Mouse (Mus musculus): ENCODE results near the gene C6. TPM values are rescaled to one million over a fixed set of nuclear protein-coding genes. Genes with fewer than 3 reads are reported as not detected.

Gene C6
- total and polyA plus RNA-seq, 3 experiments, result 0.05 TPM; not detected in 2

DNA sequence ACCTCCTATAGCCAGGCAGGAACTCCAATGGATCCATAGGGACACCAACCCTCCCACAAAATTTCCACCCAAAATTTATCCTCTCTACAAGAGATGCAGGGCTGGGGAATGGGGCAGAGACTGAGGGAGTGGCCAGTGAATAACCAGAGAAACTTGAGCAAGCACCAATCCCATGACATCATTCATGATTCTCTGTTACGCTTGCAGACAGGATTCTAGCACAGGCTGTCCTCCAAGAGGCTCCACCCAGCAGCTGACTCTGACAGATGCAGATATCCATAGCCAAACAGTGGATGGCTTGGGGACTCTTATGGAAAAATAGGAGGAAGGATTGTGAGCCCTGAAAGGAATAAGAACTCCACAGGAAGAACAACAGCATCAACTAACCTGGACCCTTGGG lies 94.2 kb downstream of the C6 start:
- Histone ChIP-seq H3K4me1 (ENCODE audit: insufficient read depth, low read depth, low read length) (peaks cover 6% of the 10 kb centered on the region), H3K27me3 (ENCODE audit: insufficient read depth, low read length) (no peaks in the 10 kb centered on the region), H3K4me3 (ENCODE audit: low read depth, low read length) (no peak overlapping the region), H3K9me3 (replicated peaks) (no peaks in the 10 kb centered on the region), H3K36me3 (replicated peaks) (no peaks in the 10 kb centered on the region)
- ATAC-seq (ENCODE audit: extremely low read depth, insufficient number of reproducible peaks, low FRiP score, poor library complexity, severe bottlenecking) (no peak), DNase-seq (ENCODE audit: low spot score) (no peak)
- TF ChIP-seq GATA2 (IDR thresholded peaks at IDR 0.05; ENCODE audit: borderline replicate concordance, low read depth, low read length) (no peak), TAL1 (conservative IDR thresholded peaks at IDR 0.05; ENCODE audit: low read depth, low read length) (no peak), CTCF (IDR thresholded peaks at IDR 0.05; ENCODE audit: low read depth, low read length) (no peak), GATA1 (IDR thresholded peaks at IDR 0.05; ENCODE audit: borderline replicate concordance, low read length) (no peak), POLR2AphosphoS5 (IDR thresholded peaks at IDR 0.05; ENCODE audit: insufficient replicate concordance, low read depth, low read length) (no peak)

DNA sequence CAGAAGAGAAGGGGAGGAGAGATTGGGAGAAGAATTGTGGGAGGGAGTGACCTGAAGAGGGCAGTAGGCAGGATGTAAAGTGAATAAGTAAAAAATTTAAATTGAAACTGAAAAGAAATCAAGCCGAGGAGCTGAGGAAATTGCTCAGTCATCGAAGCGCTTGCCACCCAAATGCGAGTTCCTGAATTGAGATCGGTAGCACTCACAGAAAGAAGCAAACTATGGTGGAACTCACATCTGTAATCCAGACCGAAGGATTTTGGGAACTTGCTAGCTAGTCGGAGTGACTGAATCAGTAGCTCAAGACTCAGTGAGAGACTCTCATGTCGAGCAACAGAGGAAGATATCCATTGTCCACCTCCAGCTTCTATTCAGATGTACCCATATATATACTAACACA lies 94.8 kb downstream of the C6 start:
- DNase-seq (ENCODE audit: low spot score) (no peak), ATAC-seq (ENCODE audit: extremely low read depth, insufficient number of reproducible peaks, low FRiP score, poor library complexity, severe bottlenecking) (no peak)
- no peaks in the 10 kb centered on the region for H3K27me3 ChIP-seq (ENCODE audit: insufficient read depth, low read length)
- H3K36me3 ChIP-seq (replicated peaks), result no peaks in the 10 kb centered on the region
- no peak overlapping the region for H3K4me3 ChIP-seq (ENCODE audit: low read depth, low read length)
- peaks cover 3% of the 10 kb centered on the region; the same call in 1 of the 2 replicates for H3K4me1 ChIP-seq (ENCODE audit: insufficient read depth, low read depth, low read length)
- TF ChIP-seq POLR2AphosphoS5 (IDR thresholded peaks at IDR 0.05; ENCODE audit: insufficient replicate concordance, low read depth, low read length) (no peak), TAL1 (conservative IDR thresholded peaks at IDR 0.05; ENCODE audit: low read depth, low read length) (no peak), CTCF (IDR thresholded peaks at IDR 0.05; ENCODE audit: low read depth, low read length) (no peak), GATA2 (IDR thresholded peaks at IDR 0.05; ENCODE audit: borderline replicate concordance, low read depth, low read length) (no peak), GATA1 (IDR thresholded peaks at IDR 0.05; ENCODE audit: borderline replicate concordance, low read length) (no peak)
- H3K9me3 ChIP-seq (replicated peaks), result no peaks in the 10 kb centered on the region

DNA sequence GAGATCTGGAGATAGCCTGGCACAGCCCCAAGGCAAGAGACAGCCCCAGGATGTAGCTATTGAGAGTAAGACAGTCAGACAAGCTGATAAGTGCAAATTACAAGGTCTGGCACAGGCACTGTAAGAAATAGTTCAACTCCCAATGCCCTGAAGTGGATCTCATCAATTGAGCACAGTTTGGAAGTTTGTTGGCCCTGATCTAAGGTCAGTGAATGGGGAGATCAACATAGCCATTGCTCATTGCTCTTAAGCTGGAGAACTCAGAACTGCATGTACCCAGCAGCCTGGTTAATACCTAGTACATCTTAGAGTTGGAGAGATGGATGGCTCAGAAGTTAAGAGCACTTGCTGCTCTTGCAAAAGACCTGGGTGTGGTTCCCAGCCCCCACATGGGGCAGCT lies 100.8 kb downstream of the C6 start:
- no peaks in the 10 kb centered on the region for H3K36me3 ChIP-seq (replicated peaks)
- TF ChIP-seq TAL1 (conservative IDR thresholded peaks at IDR 0.05; ENCODE audit: low read depth, low read length) (no peak), POLR2AphosphoS5 (IDR thresholded peaks at IDR 0.05; ENCODE audit: insufficient replicate concordance, low read depth, low read length) (no peak), CTCF (IDR thresholded peaks at IDR 0.05; ENCODE audit: low read depth, low read length) (no peak), GATA1 (IDR thresholded peaks at IDR 0.05; ENCODE audit: borderline replicate concordance, low read length) (no peak), GATA2 (IDR thresholded peaks at IDR 0.05; ENCODE audit: borderline replicate concordance, low read depth, low read length) (no peak)

DNA sequence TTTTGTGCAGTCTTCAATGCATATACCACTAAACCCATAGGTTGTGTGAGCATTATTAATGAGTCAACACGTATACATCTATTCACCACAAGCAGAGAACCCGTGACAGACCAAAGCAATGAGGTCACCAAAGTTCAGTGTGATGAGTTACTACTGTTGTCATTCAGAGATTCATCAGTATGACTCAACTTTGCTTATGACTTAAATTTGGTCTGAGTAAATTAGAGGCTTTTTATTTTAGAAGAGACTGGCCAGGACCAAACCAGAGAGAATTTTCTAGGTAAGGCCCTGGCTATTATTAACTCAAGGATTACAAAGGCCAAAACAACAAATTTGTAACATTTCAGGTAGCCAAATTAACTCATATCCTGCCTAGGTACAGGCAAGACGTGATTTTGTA lies 109.4 kb downstream of the C6 start:
- no peaks in the 10 kb centered on the region for H3K4me1 ChIP-seq (ENCODE audit: insufficient read depth, low read depth, low read length)
- H3K4me3 ChIP-seq (ENCODE audit: low read depth, low read length), result no peak overlapping the region
- no peaks in the 10 kb centered on the region for H3K9me3 ChIP-seq (replicated peaks)
- H3K36me3 ChIP-seq (replicated peaks), result no peaks in the 10 kb centered on the region
- TF ChIP-seq GATA2 (IDR thresholded peaks at IDR 0.05; ENCODE audit: borderline replicate concordance, low read depth, low read length), result no peak
- TF ChIP-seq GATA1 (IDR thresholded peaks at IDR 0.05; ENCODE audit: borderline replicate concordance, low read length), result no peak
- no peak for DNase-seq (ENCODE audit: low spot score)
- no peak for ATAC-seq (ENCODE audit: extremely low read depth, insufficient number of reproducible peaks, low FRiP score, poor library complexity, severe bottlenecking)
- no peaks in the 10 kb centered on the region for H3K27me3 ChIP-seq (ENCODE audit: insufficient read depth, low read length)

More for the DNA sequence above, 100.8 kb downstream of the C6 start:
- no peak for DNase-seq (ENCODE audit: low spot score)
- no peak for ATAC-seq (ENCODE audit: extremely low read depth, insufficient number of reproducible peaks, low FRiP score, poor library complexity, severe bottlenecking)
- no peaks in the 10 kb centered on the region for H3K9me3 ChIP-seq (replicated peaks)
- no peak overlapping the region for H3K4me3 ChIP-seq (ENCODE audit: low read depth, low read length)
- H3K4me1 ChIP-seq (ENCODE audit: insufficient read depth, low read depth, low read length), result 0 out of 2 replicates have a peak, but pooled peaks cover 4% of the 10 kb centered on the region
- H3K27me3 ChIP-seq (ENCODE audit: insufficient read depth, low read length), result no peaks in the 10 kb centered on the region

DNA sequence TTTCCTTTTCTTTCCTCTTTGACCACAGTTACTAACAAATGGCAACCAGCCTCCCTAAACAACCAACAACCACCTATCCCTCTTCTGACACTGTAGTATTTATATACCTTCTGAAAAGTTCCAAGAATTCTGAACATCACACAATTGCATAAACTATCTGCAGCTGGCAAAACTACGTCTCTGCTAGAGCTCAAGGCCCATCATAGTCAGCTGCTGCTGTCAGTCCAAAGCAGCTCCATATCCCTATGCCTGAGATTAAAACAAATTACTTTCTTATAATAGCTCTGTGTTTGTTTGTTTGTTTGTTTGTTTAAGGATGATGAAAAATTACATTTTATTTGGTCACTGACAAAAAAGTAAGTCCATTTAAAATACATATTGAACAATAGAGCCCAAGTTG lies 123.0 kb downstream of the C6 start:
- ATAC-seq (ENCODE audit: extremely low read depth, insufficient number of reproducible peaks, low FRiP score, poor library complexity, severe bottlenecking) (no peak), DNase-seq (ENCODE audit: low spot score) (no peak)
- Histone ChIP-seq H3K4me3 (ENCODE audit: low read depth, low read length) (no peak overlapping the region), H3K4me1 (ENCODE audit: insufficient read depth, low read depth, low read length) (no peaks in the 10 kb centered on the region), H3K36me3 (replicated peaks) (no peaks in the 10 kb centered on the region), H3K27me3 (ENCODE audit: insufficient read depth, low read length) (no peaks in the 10 kb centered on the region), H3K9me3 (replicated peaks) (no peaks in the 10 kb centered on the region)
- TF ChIP-seq TAL1 (conservative IDR thresholded peaks at IDR 0.05; ENCODE audit: low read depth, low read length), result no peak
- TF ChIP-seq GATA2 (IDR thresholded peaks at IDR 0.05; ENCODE audit: borderline replicate concordance, low read depth, low read length), result no peak
- no peak for TF ChIP-seq POLR2AphosphoS5 (IDR thresholded peaks at IDR 0.05; ENCODE audit: insufficient replicate concordance, low read depth, low read length)
- TF ChIP-seq CTCF (IDR thresholded peaks at IDR 0.05; ENCODE audit: low read depth, low read length), result no peak
- no peak for TF ChIP-seq GATA1 (IDR thresholded peaks at IDR 0.05; ENCODE audit: borderline replicate concordance, low read length)

Other genes starting within 250 kb of the C6 start
- not detected in 2 replicates for gene Mroh2b, start 171.6 kb downstream of the C6 start, total RNA-seq (2014; fragmentation: Nextera tagmentation)
- 0.11 TPM in 1 of 2 replicates, not detected in the other for gene Mroh2b, start 171.6 kb downstream of the C6 start, total RNA-seq (2017)
- gene Mroh2b, start 171.6 kb downstream of the C6 start, polyA plus RNA-seq (2012), result not detected in 2 replicates